Mouse (Mus musculus) midbrain, embryonic 16.5 days (tissue): ENCODE results near the gene Gys1. TPM values are rescaled to one million over a fixed set of nuclear protein-coding genes. Genes with fewer than 3 reads are reported as not detected.
A peak's percentile ranks its signal among the peaks of the same experiment; 100 is the strongest.
"Not testable (repeated sequence)": the region's sequence is repeated elsewhere in the genome, so short reads cannot be mapped to it uniquely, and the experiment has no call there.

Experiments
- ATAC-seq: fragments of 200-750 bp; cut with Nextera tagmentation; 2 replicates; pipeline ENCODE4 v1.8.0; 2017; ENCODE audit warnings: moderate TSS enrichment
- H3K27ac ChIP-seq: fragments of 300-500 bp; sonication (generic); 2 replicates; pipeline ENCODE4 v1.5.1; 2014; ENCODE audit warnings: mild to moderate bottlenecking, low read length, mixed read lengths
- H3K27me3 ChIP-seq: fragments of 300-500 bp; sonication (generic); 2 replicates; pipeline ENCODE4 v1.6.1; 2014; ENCODE audit warnings: low read depth, low read length, mixed read lengths; ENCODE audit not compliant: control insufficient read depth, insufficient read depth
- H3K36me3 ChIP-seq: fragments of 300-500 bp; sonication (generic); 2 replicates; pipeline ENCODE4 v1.6.1; 2014; ENCODE audit warnings: mild to moderate bottlenecking, low read length, moderate library complexity, mixed read lengths; ENCODE audit not compliant: control insufficient read depth, insufficient read depth
- H3K4me1 ChIP-seq: fragments of 300-500 bp; sonication (generic); 2 replicates; pipeline ENCODE4 v1.6.1; 2014; ENCODE audit warnings: mild to moderate bottlenecking, low read length, mixed read lengths; ENCODE audit not compliant: control insufficient read depth, insufficient read depth
- H3K4me2 ChIP-seq: fragments of 300-500 bp; sonication (generic); 2 replicates; pipeline ENCODE4 v1.6.1; 2014; ENCODE audit warnings: mild to moderate bottlenecking, low read length, mixed read lengths
- H3K4me3 ChIP-seq: fragments of 300-500 bp; sonication (generic); 2 replicates; pipeline ENCODE4 v1.5.1; 2014; ENCODE audit warnings: low read depth, mild to moderate bottlenecking, low read length, moderate library complexity, mixed read lengths
- H3K9ac ChIP-seq: fragments of 300-500 bp; sonication (generic); 2 replicates; pipeline ENCODE4 v1.6.1; 2014; ENCODE audit warnings: low read depth, low read length, mixed read lengths
- H3K9me3 ChIP-seq: fragments of 300-500 bp; sonication (generic); replicated peaks from 2 replicates; pipeline ENCODE4 v1.6.1; 2014; ENCODE audit warnings: mild to moderate bottlenecking, low read length, mixed read lengths; ENCODE audit not compliant: control insufficient read depth, poor library complexity, severe bottlenecking
- WGBS: fragments of 180-500 bp; shearing (Covaris S2); extraction: QIAGEN DNeasy Blood & Tissue Kit; methylation state at CpG from one replicate; pipeline ENCODE4 v1.1.7; 2014; 5-methylcytosine and 5-hydroxymethylcytosine counted together
- polyA plus RNA-seq: library from polyadenylated mRNA; unstranded; fragments of >200 nt; fragmentation: Nextera tagmentation; extraction: Ambion mirVana; gene quantifications from 2 replicates; pipeline ENCODE4 v1.2.1, GENCODE M21; 2015

Gys1 gene
- polyA plus RNA-seq, 1 experiment from 2014 or later: 21.8 TPM

GRCm38 (mm10) chr7:45459564-45460140, 25.0 kb downstream of the Gys1 start, which contains the start of gene Ftl1:
Ftl1 (minus strand) TSS chr7:45459884.
- H3K4me2 ChIP-seq: peak within 1 kb of the TSS; percentile 76
- peak within 1 kb of the TSS; percentile 89 for H3K27ac ChIP-seq
- H3K4me1 ChIP-seq: peaks cover 31% of the 10 kb centered on the region
- H3K27me3 ChIP-seq, H3K9me3 ChIP-seq: not testable (repeated sequence)
- ATAC-seq: peak; percentile 95
- under 1% methylated on average over 25 of the region's 37 CpGs for WGBS
- H3K36me3 ChIP-seq: peaks cover 32% of the 10 kb centered on the region
- peak within 1 kb of the TSS; percentile 88 for H3K9ac ChIP-seq
- H3K4me3 ChIP-seq: peak within 1 kb of the TSS; percentile 59

- no peak for ATAC-seq
- Histone ChIP-seq H3K27ac (peak overlapping the region; percentile 86), H3K36me3 (peaks cover 34% of the 10 kb centered on the region), H3K4me3 (peak overlapping the region; percentile 59), H3K4me1 (peaks cover 38% of the 10 kb centered on the region), H3K4me2 (peak overlapping the region; percentile 63), H3K9me3 (no peaks in the 10 kb centered on the region), H3K9ac (peak overlapping the region; percentile 66), H3K27me3 (no peaks in the 10 kb centered on the region)
- 79% methylated on average over 7 of the region's 7 CpGs for WGBS
These were observed 25.7 kb downstream of the Gys1 start for GRCm38 (mm10) chr7:45460377-45460776.

GRCm38 (mm10) chr7:45460860-45461314, 26.2 kb downstream of the Gys1 start:
- peak overlapping the region; percentile 13; the same call in 1 of the 2 replicates for H3K9ac ChIP-seq
- H3K27me3 ChIP-seq: no peaks in the 10 kb centered on the region
- H3K27ac ChIP-seq: peak overlapping the region; percentile 86; the same call in 1 of the 2 replicates
- H3K4me1 ChIP-seq: peaks cover 43% of the 10 kb centered on the region
- no peak for ATAC-seq
- 46% methylated on average over 13 of the region's 13 CpGs for WGBS
- H3K4me3 ChIP-seq: no peak overlapping the region
- H3K36me3 ChIP-seq: peaks cover 32% of the 10 kb centered on the region
- no peak overlapping the region for H3K4me2 ChIP-seq
- H3K9me3 ChIP-seq: no peaks in the 10 kb centered on the region

GRCm38 (mm10) chr7:45461326-45461725, 26.7 kb downstream of the Gys1 start:
- no peak overlapping the region for H3K4me3 ChIP-seq
- H3K4me1 ChIP-seq: peaks cover 45% of the 10 kb centered on the region
- H3K9ac ChIP-seq: no peak overlapping the region
- H3K36me3 ChIP-seq: peaks cover 32% of the 10 kb centered on the region
- no peak overlapping the region for H3K27ac ChIP-seq
- H3K9me3 ChIP-seq: no peaks in the 10 kb centered on the region
- no peak for ATAC-seq
- no peaks in the 10 kb centered on the region for H3K27me3 ChIP-seq
- WGBS: 72% methylated on average over 4 of the region's 5 CpGs
- no peak overlapping the region for H3K4me2 ChIP-seq

- Histone ChIP-seq H3K4me2 (no peak overlapping the region), H3K4me1 (peaks cover 43% of the 10 kb centered on the region), H3K4me3 (no peak overlapping the region), H3K27me3 (no peaks in the 10 kb centered on the region), H3K9me3 (no peaks in the 10 kb centered on the region), H3K9ac (no peak overlapping the region), H3K27ac (no peak overlapping the region), H3K36me3 (peaks cover 32% of the 10 kb centered on the region)
- ATAC-seq: no peak
- 93% methylated on average over 4 of the region's 4 CpGs for WGBS
These were observed 27.1 kb downstream of the Gys1 start for GRCm38 (mm10) chr7:45461781-45462180.

- Histone ChIP-seq H3K27ac (no peak overlapping the region), H3K9me3 (no peaks in the 10 kb centered on the region), H3K27me3 (no peaks in the 10 kb centered on the region), H3K36me3 (peaks cover 28% of the 10 kb centered on the region), H3K4me3 (no peak overlapping the region), H3K9ac (no peak overlapping the region), H3K4me1 (peaks cover 41% of the 10 kb centered on the region), H3K4me2 (no peak overlapping the region)
- 86% methylated on average over 4 of the region's 4 CpGs for WGBS
- ATAC-seq: no peak
These were observed 27.7 kb downstream of the Gys1 start for GRCm38 (mm10) chr7:45462325-45462724.

GRCm38 (mm10) chr7:45462868-45463267, 28.2 kb downstream of the Gys1 start:
- not testable (repeated sequence) for H3K9ac ChIP-seq, H3K27me3 ChIP-seq, H3K27ac ChIP-seq, ATAC-seq, H3K4me2 ChIP-seq, H3K9me3 ChIP-seq, H3K4me3 ChIP-seq
- 78% methylated on average over 4 of the region's 4 CpGs for WGBS
- peaks cover 23% of the 10 kb centered on the region for H3K36me3 ChIP-seq
- H3K4me1 ChIP-seq: peaks cover 37% of the 10 kb centered on the region

- H3K27me3 ChIP-seq: no peaks in the 10 kb centered on the region
- no peaks in the 10 kb centered on the region for H3K9me3 ChIP-seq
- H3K9ac ChIP-seq: no peak overlapping the region
- 96% methylated on average over 7 of the region's 7 CpGs for WGBS
- no peak overlapping the region for H3K4me3 ChIP-seq
- no peak overlapping the region for H3K4me2 ChIP-seq
- ATAC-seq: no peak
- H3K27ac ChIP-seq: no peak overlapping the region
- peaks cover 33% of the 10 kb centered on the region for H3K4me1 ChIP-seq
- H3K36me3 ChIP-seq: peaks cover 18% of the 10 kb centered on the region
These were observed 29.5 kb downstream of the Gys1 start for GRCm38 (mm10) chr7:45463987-45464778.

GRCm38 (mm10) chr7:45465112-45465511, 30.5 kb downstream of the Gys1 start:
- Histone ChIP-seq H3K4me3 (no peak overlapping the region), H3K27me3 (no peaks in the 10 kb centered on the region), H3K36me3 (peaks cover 18% of the 10 kb centered on the region), H3K4me1 (peaks cover 32% of the 10 kb centered on the region), H3K9me3 (no peaks in the 10 kb centered on the region), H3K9ac (no peak overlapping the region), H3K4me2 (peak overlapping the region; percentile 96; the same call in 1 of the 2 replicates), H3K27ac (no peak overlapping the region)
- WGBS: 97% methylated on average over 12 of the region's 12 CpGs
- no peak for ATAC-seq
